Mouse (Mus musculus): ENCODE data around the gene Brwd3. TPM values are rescaled to one million over a fixed set of nuclear protein-coding genes. Genes with fewer than 3 reads are reported as not detected.

The Brwd3 gene
- polyA plus RNA-seq, 1 experiment, result 0.78 TPM

GRCm38 (mm10) chrX:108724241-108724640 is 109.9 kb downstream of the Brwd3 start:
- H3K27ac ChIP-seq (ENCODE audit: insufficient read depth, low read depth, low read length), result no peak overlapping the region
- H3K4me1 ChIP-seq (ENCODE audit: control insufficient read depth, insufficient read depth, low read length), result no peaks in the 10 kb centered on the region
- no peaks in the 10 kb centered on the region for H3K27me3 ChIP-seq (replicated peaks; ENCODE audit: control insufficient read depth, insufficient read depth, low read length)
- no peaks in the 10 kb centered on the region for H3K36me3 ChIP-seq (ENCODE audit: control insufficient read depth, insufficient read depth, low read length)
- DNase-seq, result peak; percentile 3
- H3K4me3 ChIP-seq (ENCODE audit: insufficient read depth, low read depth, low read length), result no peak overlapping the region
- no peak for TF ChIP-seq POLR2A (IDR thresholded peaks at IDR 0.05; ENCODE audit: low read depth, low read length)
- no peak for TF ChIP-seq CTCF (conservative IDR thresholded peaks at IDR 0.05; ENCODE audit: insufficient read depth, insufficient read length, low read depth, low read length)

- 93% methylated on average over 1 of the region's 1 CpGs for WGBS
Measured at GRCm38 (mm10) chrX:108722447-108722846, 111.7 kb downstream of the Brwd3 start.

GRCm38 (mm10) chrX:108704312-108704711 is 129.9 kb downstream of the Brwd3 start:
- 44% methylated on average over 2 of the region's 2 CpGs for WGBS
- H3K4me1 ChIP-seq (ENCODE audit: control insufficient read depth, insufficient read depth, low read length), result no peaks in the 10 kb centered on the region
- no peaks in the 10 kb centered on the region for H3K36me3 ChIP-seq (ENCODE audit: control insufficient read depth, insufficient read depth, low read length)
- DNase-seq, result peak; percentile 12
- TF ChIP-seq CTCF (conservative IDR thresholded peaks at IDR 0.05; ENCODE audit: insufficient read depth, insufficient read length, low read depth, low read length) (no peak), POLR2A (IDR thresholded peaks at IDR 0.05; ENCODE audit: low read depth, low read length) (no peak)
- no peak overlapping the region for H3K4me3 ChIP-seq (ENCODE audit: insufficient read depth, low read depth, low read length)
- no peaks in the 10 kb centered on the region for H3K27me3 ChIP-seq (replicated peaks; ENCODE audit: control insufficient read depth, insufficient read depth, low read length)
- H3K27ac ChIP-seq (ENCODE audit: insufficient read depth, low read depth, low read length), result no peak overlapping the region

More at GRCm38 (mm10) chrX:108722447-108722846, 111.7 kb downstream of the Brwd3 start:
- no peak for DNase-seq
- H3K27me3 ChIP-seq (replicated peaks; ENCODE audit: control insufficient read depth, insufficient read depth, low read length), result no peaks in the 10 kb centered on the region
- no peaks in the 10 kb centered on the region for H3K4me1 ChIP-seq (ENCODE audit: control insufficient read depth, insufficient read depth, low read length)
- no peak overlapping the region for H3K27ac ChIP-seq (ENCODE audit: insufficient read depth, low read depth, low read length)
- no peak overlapping the region for H3K4me3 ChIP-seq (ENCODE audit: insufficient read depth, low read depth, low read length)
- TF ChIP-seq CTCF (conservative IDR thresholded peaks at IDR 0.05; ENCODE audit: insufficient read depth, insufficient read length, low read depth, low read length) (no peak), POLR2A (IDR thresholded peaks at IDR 0.05; ENCODE audit: low read depth, low read length) (no peak)
- H3K36me3 ChIP-seq (ENCODE audit: control insufficient read depth, insufficient read depth, low read length), result no peaks in the 10 kb centered on the region

Other genes with a start within 250 kb of the Brwd3 start
- gene Gm379, start 169.5 kb downstream of the Brwd3 start, polyA plus RNA-seq (2012; rRNA removed), result not detected in 2 replicates
- gene Hmgn5, start 179.0 kb upstream of the Brwd3 start, polyA plus RNA-seq (2012; rRNA removed), result 0.91 and 1.8 TPM in 2 replicates

All from kidney, adult 2 months (tissue).